ENCODE assay signal across 8 mouse cellular contexts in the genomic region with DNA sequence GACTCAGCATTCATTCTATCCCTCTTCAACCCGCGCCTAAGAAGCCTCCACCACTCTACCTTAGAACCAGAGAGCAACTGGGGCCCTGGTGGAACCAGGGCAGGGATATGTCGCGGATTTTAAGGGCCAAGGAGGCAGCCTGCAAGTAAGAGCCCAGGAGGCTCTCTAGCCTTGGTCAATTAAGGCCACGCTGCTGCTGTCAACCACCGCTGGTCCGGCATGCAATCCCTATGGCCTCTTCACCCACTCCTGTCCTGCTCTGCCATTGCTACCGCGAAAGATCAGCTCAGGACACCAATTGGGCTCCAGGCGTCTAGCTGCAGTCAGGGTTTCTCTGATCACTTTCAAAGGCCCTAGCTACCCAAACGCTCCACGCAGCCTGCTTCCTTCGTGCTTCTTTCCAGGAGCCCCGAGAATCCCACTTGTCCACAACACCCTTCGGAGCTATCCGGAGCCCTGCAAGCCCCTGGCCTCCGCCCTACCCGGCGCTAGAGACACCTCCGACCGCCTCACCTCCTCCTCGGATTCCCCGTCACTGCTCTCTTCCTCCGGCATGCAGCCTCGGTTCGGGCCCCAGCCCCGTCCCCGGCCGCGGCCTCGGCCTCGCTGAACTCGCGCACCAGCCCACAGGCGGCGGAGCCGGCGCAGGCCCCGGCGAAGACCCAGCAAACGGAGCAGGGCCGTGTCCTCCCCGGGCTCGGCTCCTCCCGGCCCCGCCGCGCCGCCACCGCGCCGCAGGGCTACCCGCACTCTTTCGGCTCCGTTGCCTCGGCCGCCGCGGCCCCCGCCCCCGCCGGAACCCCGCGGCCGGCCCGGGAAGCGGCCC. TPM values are rescaled to one million over a fixed set of nuclear protein-coding genes. Genes with fewer than 3 reads are reported as not detected.
DNase-seq lines count a peak whose midpoint lies in the region; ATAC-seq lines count a peak whose summit lies in the region.

No protein-coding gene starts in this region.

- intact Hi-C loops in heart, postnatal 10 days (cut with DNase I) = loop anchor here (1.0 to 2.0 kb wide), 2 partner anchors 23 to 271 kb away; partner anchors contain the start of gene Igflr1

- DNase-seq in cerebellum, postnatal 14 days = peak; percentile 67 to 74
- no peak for DNase-seq in cerebellum, adult 9-11 months
- DNase-seq in MN1 (ENCODE audit: low spot score) = peak; percentile 44
- peak; percentile 68 to 70 for DNase-seq in heart, postnatal 10 days
- peak; percentile 33 for DNase-seq in layer of hippocampus, adult 9-10 months (ENCODE audit: low spot score)
- peak; percentile 37 for DNase-seq in lung, postnatal 14 days
- peak; percentile 29 to 47 for DNase-seq in spleen, postnatal 14 days (ENCODE audit: low spot score in 2 of 2)

- no peak for ATAC-seq in embryonic facial prominence, embryonic 13.5 days (ENCODE audit: insufficient number of reproducible peaks, insufficient read depth, low FRiP score, low TSS enrichment, low read depth)

- H3K9me3 ChIP-seq in embryonic facial prominence, embryonic 13.5 days = no peaks in the 10 kb centered on the region

- H3K27ac ChIP-seq in embryonic facial prominence, embryonic 13.5 days = peak overlapping the region; percentile 92

- peak overlapping the region; percentile 84 for H3K4me2 ChIP-seq in embryonic facial prominence, embryonic 13.5 days

- peaks cover 38% of the 10 kb centered on the region for H3K36me3 ChIP-seq in embryonic facial prominence, embryonic 13.5 days

- H3K4me1 ChIP-seq in embryonic facial prominence, embryonic 13.5 days = peaks cover 19% of the 10 kb centered on the region

- H3K4me3 ChIP-seq in embryonic facial prominence, embryonic 13.5 days = peak overlapping the region; percentile 99

- under 1% methylated on average over 65 of the region's 67 CpGs for WGBS in embryonic facial prominence, embryonic 13.5 days

- peak overlapping the region; percentile 99 for H3K9ac ChIP-seq in embryonic facial prominence, embryonic 13.5 days

- no peaks in the 10 kb centered on the region for H3K27me3 ChIP-seq in embryonic facial prominence, embryonic 13.5 days

RNA-seq across cellular contexts. Expression of gene Kmt2b, which starts 0.5 kb away (rescaled TPM):
- 9.3 and 13.8 TPM in 2 replicates for polyA plus RNA-seq in embryonic facial prominence, embryonic 13.5 days (2015; fragmentation: Nextera tagmentation; extraction: Ambion mirVana)
- 10 to 100 TPM; 25.8 to 30.2 TPM for total RNA-seq in heart, postnatal 10 days (2021)

RNA-seq across cellular contexts. Expression of gene Zbtb32, which starts 10.7 kb away (rescaled TPM):
- 0.27 and 0.29 TPM in 2 replicates for polyA plus RNA-seq in embryonic facial prominence, embryonic 13.5 days (2015; fragmentation: Nextera tagmentation; extraction: Ambion mirVana)
- not detected for total RNA-seq in heart, postnatal 10 days (2021)

RNA-seq across cellular contexts. Expression of gene Igflr1, which starts 22.8 kb away (rescaled TPM):
- polyA plus RNA-seq in embryonic facial prominence, embryonic 13.5 days (2015; fragmentation: Nextera tagmentation; extraction: Ambion mirVana) = 4.3 and 4.8 TPM in 2 replicates
- 1 to 10 TPM; 1.6 to 2.0 TPM for total RNA-seq in heart, postnatal 10 days (2021)

RNA-seq across cellular contexts. Expression of gene Upk1a, which starts 24.6 kb away (rescaled TPM):
- 0.28 and 0.55 TPM in 2 replicates for polyA plus RNA-seq in embryonic facial prominence, embryonic 13.5 days (2015; fragmentation: Nextera tagmentation; extraction: Ambion mirVana)
- under 1 TPM; 0.42 to 0.48 TPM for total RNA-seq in heart, postnatal 10 days (2021)

RNA-seq across cellular contexts. Expression of gene Psenen, which starts 24.6 kb away (rescaled TPM):
- 131 and 138 TPM in 2 replicates for polyA plus RNA-seq in embryonic facial prominence, embryonic 13.5 days (2015; fragmentation: Nextera tagmentation; extraction: Ambion mirVana)
- total RNA-seq in heart, postnatal 10 days (2021) = 10 to 100 TPM; 78.2 to 80.1 TPM
